Mouse (Mus musculus) MEL (cell line): Measurements from ENCODE around the gene Nomo1. TPM values are rescaled to one million over a fixed set of nuclear protein-coding genes. Genes with fewer than 3 reads are reported as not detected.

ENCODE experiments used
- DNase-seq: peaks from one replicate; pipeline ENCODE4 v3.0.0; 2011; ENCODE audit warnings: low read depth, low spot score
- H3K27ac ChIP-seq: 2 replicates; pipeline ENCODE4 v1.5.1; 2012; ENCODE audit warnings: low read depth, mild to moderate bottlenecking, control low read depth, low read length, moderate library complexity; ENCODE audit not compliant: control insufficient read depth
- H3K27me3 ChIP-seq, 2 experiments: fragments of 150-350 bp in 1 of 2; sonication (generic) in 1 of 2; 2 replicates each; pipeline ENCODE4 v1.6.1; 2012; ENCODE audit warnings: low read length in 2 of 2, mild to moderate bottlenecking in 2 of 2, improper control_type of control experiment in 1 of 2, moderate library complexity in 1 of 2; ENCODE audit not compliant: insufficient read depth in 2 of 2, control insufficient read depth in 1 of 2
- H3K36me3 ChIP-seq, 2 experiments: 2 replicates each; pipeline ENCODE4 v1.6.1; 2012 to 2014; ENCODE audit warnings: low read length in 2 of 2, improper control_type of control experiment in 1 of 2, inconsistent platforms in 1 of 2, mild to moderate bottlenecking in 1 of 2; ENCODE audit not compliant: insufficient read depth in 2 of 2, control insufficient read depth in 1 of 2
- H3K4me1 ChIP-seq, 2 experiments: fragments of 150-350 bp in 1 of 2; sonication (generic) in 1 of 2; 2 replicates each; pipeline ENCODE4 v1.6.1; 2012; ENCODE audit warnings: low read length in 2 of 2, improper control_type of control experiment in 1 of 2, mild to moderate bottlenecking in 1 of 2; ENCODE audit not compliant: insufficient read depth in 2 of 2, control insufficient read depth in 1 of 2
- H3K4me3 ChIP-seq, 2 experiments: fragments of 150-350 bp in 1 of 2; sonication (generic) in 1 of 2; 2 replicates each; pipeline ENCODE4 v1.5.1; 2012; ENCODE audit warnings: low read depth in 2 of 2, low read length in 2 of 2, mild to moderate bottlenecking in 2 of 2, moderate library complexity in 2 of 2, control low read depth in 1 of 2, improper control_type of control experiment in 1 of 2; ENCODE audit not compliant: control insufficient read depth in 1 of 2, insufficient read depth in 1 of 2
- H3K79me2 ChIP-seq: 2 replicates; pipeline ENCODE4 v1.6.1; 2012; ENCODE audit warnings: mild to moderate bottlenecking, low read length, moderate library complexity; ENCODE audit not compliant: control insufficient read depth, poor library complexity, insufficient read depth
- H3K9ac ChIP-seq: 2 replicates; pipeline ENCODE4 v1.6.1; 2012; ENCODE audit warnings: low read depth, mild to moderate bottlenecking, control low read depth, low read length, moderate library complexity; ENCODE audit not compliant: control insufficient read depth, poor library complexity, severe bottlenecking
- H3K9me3 ChIP-seq: fragments of 150-350 bp; sonication (generic); replicated peaks from 2 replicates; pipeline ENCODE4 v1.6.1; 2012; ENCODE audit warnings: mild to moderate bottlenecking, low read length, improper control_type of control experiment, moderate library complexity; ENCODE audit not compliant: insufficient read depth
- BHLHE40 ChIP-seq: IDR thresholded peaks from 2 replicates; pipeline ENCODE4 v1.6.1; 2012; ENCODE audit warnings: low read depth, mild to moderate bottlenecking, inconsistent platforms, low read length, improper control_type of control experiment, borderline replicate concordance
- CHD2 ChIP-seq: IDR thresholded peaks from 2 replicates; pipeline ENCODE4 v1.6.1; 2011; ENCODE audit warnings: low read length, improper control_type of control experiment
- CTCF ChIP-seq, 3 experiments: IDR thresholded peaks in 2 of 3; conservative IDR thresholded peaks in 1 of 3; 2 replicates each; pipeline ENCODE4 v1.5.1; 2011 to 2012; ENCODE audit warnings: low read length in 3 of 3, low read depth in 2 of 3, mild to moderate bottlenecking in 2 of 3, improper control_type of control experiment in 1 of 3, inconsistent platforms in 1 of 3, mixed read lengths in 1 of 3, moderate library complexity in 1 of 3; ENCODE audit not compliant: control insufficient read depth in 1 of 3, insufficient read depth in 1 of 3, poor library complexity in 1 of 3, severe bottlenecking in 1 of 3
- GATA1 ChIP-seq: IDR thresholded peaks from 2 replicates; pipeline ENCODE4 v1.6.1; 2011; ENCODE audit warnings: low read depth, low read length, improper control_type of control experiment
- JUND ChIP-seq: IDR thresholded peaks from 2 replicates; pipeline ENCODE4 v1.6.1; 2011; ENCODE audit warnings: low read depth, mild to moderate bottlenecking, improper control_type of control experiment, low read length
- MXI1 ChIP-seq: IDR thresholded peaks from 2 replicates; pipeline ENCODE4 v1.6.1; 2011; ENCODE audit warnings: mild to moderate bottlenecking, low read depth, low read length, improper control_type of control experiment
- MYC ChIP-seq: IDR thresholded peaks from 2 replicates; pipeline ENCODE4 v1.6.1; 2011; ENCODE audit warnings: low read depth, mild to moderate bottlenecking, low read length, improper control_type of control experiment, moderate library complexity
- NELFE ChIP-seq: IDR thresholded peaks from 2 replicates; pipeline ENCODE4 v1.6.1; 2011; ENCODE audit warnings: low read depth, low read length, improper control_type of control experiment
- NRF1 ChIP-seq: IDR thresholded peaks from 2 replicates; pipeline ENCODE4 v1.6.1; 2014; ENCODE audit warnings: low read depth, mild to moderate bottlenecking, inconsistent platforms, low read length, improper control_type of control experiment, moderate library complexity; ENCODE audit not compliant: poor library complexity, insufficient read depth, severe bottlenecking
- RAD21 ChIP-seq: IDR thresholded peaks from 2 replicates; pipeline ENCODE4 v1.6.1; 2011; ENCODE audit warnings: mild to moderate bottlenecking, low read depth, low read length, improper control_type of control experiment
- UBTF ChIP-seq: IDR thresholded peaks from 2 replicates; pipeline ENCODE4 v1.6.1; 2012; ENCODE audit warnings: low read depth, mild to moderate bottlenecking, inconsistent platforms, low read length, improper control_type of control experiment, moderate library complexity, borderline replicate concordance; ENCODE audit not compliant: insufficient read depth
- USF1 ChIP-seq: IDR thresholded peaks from 2 replicates; pipeline ENCODE4 v1.6.1; 2014; ENCODE audit warnings: low read depth, mild to moderate bottlenecking, inconsistent platforms, low read length, improper control_type of control experiment, moderate library complexity
- USF2 ChIP-seq, 2 experiments: IDR thresholded peaks; 2 replicates each; pipeline ENCODE4 v1.6.1; 2011 to 2012; ENCODE audit warnings: improper control_type of control experiment in 2 of 2, low read length in 2 of 2, borderline replicate concordance in 1 of 2, inconsistent platforms in 1 of 2, low read depth in 1 of 2, mild to moderate bottlenecking in 1 of 2; ENCODE audit not compliant: insufficient read depth in 1 of 2
- ZC3H11A ChIP-seq: IDR thresholded peaks from 2 replicates; pipeline ENCODE4 v1.6.1; 2012; ENCODE audit warnings: low read depth, mild to moderate bottlenecking, inconsistent platforms, low read length, improper control_type of control experiment
- ZMIZ1 ChIP-seq: IDR thresholded peaks from 2 replicates; pipeline ENCODE4 v1.6.1; 2012; ENCODE audit warnings: low read depth, mild to moderate bottlenecking, inconsistent platforms, low read length, improper control_type of control experiment, moderate library complexity
- polyA plus RNA-seq, 2 experiments: library from polyadenylated mRNA; stranded (reverse) in 1 of 2; unstranded in 1 of 2; fragments of >175 nt in 1 of 2; fragments of >200 nt in 1 of 2; gene quantifications; 2 replicates each; pipeline versions ENCODE4 v1.2.1 to v1.2.4; 2012; ENCODE audit warnings: low replicate concordance in 2 of 2, low read depth in 1 of 2; ENCODE audit not compliant: insufficient read length in 2 of 2, insufficient read depth in 1 of 2, missing spikeins in 1 of 2
- total RNA-seq: library from RNA; depleted of rRNA; stranded (reverse); fragments of 300-350 nt; gene quantifications from 2 replicates; pipeline ENCODE4 v1.2.3, GENCODE M21; 2012

Gene Nomo1
- total and polyA plus RNA-seq, 3 experiments: 195 to 1,239 (median 197) TPM

DNA sequence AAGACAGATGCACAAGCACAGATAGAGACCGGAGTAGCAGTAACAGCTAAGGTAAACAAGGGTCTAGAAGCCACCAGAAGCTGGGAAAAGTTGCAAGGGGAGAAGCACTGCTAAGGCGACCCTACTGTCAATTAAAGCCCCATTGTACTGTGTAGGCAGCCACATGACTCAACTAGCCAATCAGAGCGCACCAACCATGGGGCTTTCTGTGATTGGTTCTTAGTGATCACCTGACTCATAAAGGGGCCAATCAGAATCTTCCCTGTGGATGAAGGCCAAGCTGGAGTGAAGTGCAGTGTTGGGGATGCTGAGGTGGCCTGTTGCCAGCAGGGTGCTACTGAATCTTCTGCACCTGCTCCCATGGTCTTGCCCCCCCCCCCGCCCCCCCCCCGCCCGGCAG, 46.6 kb upstream of the Nomo1 start:
- Histone ChIP-seq H3K36me3 (no peaks in the 10 kb centered on the region), H3K4me3 (no peak overlapping the region), H3K4me1 (no peaks in the 10 kb centered on the region), H3K27me3 (no peaks in the 10 kb centered on the region), H3K9me3 (no peaks in the 10 kb centered on the region), H3K79me2 (no peaks in the 10 kb centered on the region), H3K27ac (no peak overlapping the region), H3K9ac (no peak overlapping the region)
- peak; percentile 31 for DNase-seq
- TF ChIP-seq CHD2 (no peak), USF1 (peak; percentile 83), NELFE (no peak), BHLHE40 (no peak), USF2 (IDR thresholded peaks at IDR 0.05; ENCODE audit: borderline replicate concordance in 1 of 2, insufficient read depth in 1 of 2, low read depth in 1 of 2, low read length in 2 of 2) (peak; percentile 30 to 45; a peak in 2 of 4 replicates), NRF1 (no peak), RAD21 (no peak)

DNA sequence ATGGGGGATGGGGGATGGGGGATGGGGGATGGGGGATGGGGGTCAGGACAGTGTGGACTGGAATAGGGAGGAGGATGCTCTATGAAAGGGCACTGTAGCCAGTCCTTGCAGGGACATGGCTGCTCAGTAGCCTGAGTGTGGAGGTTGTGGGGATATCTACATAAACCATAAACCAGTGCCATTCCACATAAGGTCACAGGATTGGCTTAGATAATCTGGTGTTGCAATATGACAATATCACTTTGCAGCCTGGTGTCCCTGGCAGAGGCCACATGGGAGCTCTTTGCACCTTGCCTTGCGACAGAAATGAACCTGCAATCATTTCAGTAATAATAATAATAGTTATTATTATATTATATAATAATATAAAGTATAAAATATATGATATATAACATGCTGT, 45.2 kb upstream of the Nomo1 start:
- H3K4me1 ChIP-seq: no peaks in the 10 kb centered on the region
- H3K79me2 ChIP-seq: no peaks in the 10 kb centered on the region
- H3K9ac ChIP-seq: no peak overlapping the region
- no peak overlapping the region for H3K4me3 ChIP-seq
- TF ChIP-seq USF2 (IDR thresholded peaks at IDR 0.05; ENCODE audit: borderline replicate concordance in 1 of 2, insufficient read depth in 1 of 2, low read depth in 1 of 2, low read length in 2 of 2): no peak
- no peak for TF ChIP-seq CTCF (IDR thresholded peaks at IDR 0.05 in 2 of 3, conservative IDR thresholded peaks at IDR 0.05 in 1 of 3; ENCODE audit: control insufficient read depth in 1 of 3, insufficient read depth in 1 of 3, low read depth in 2 of 3, low read length in 3 of 3, poor library complexity in 1 of 3, severe bottlenecking in 1 of 3)
- TF ChIP-seq ZC3H11A: no peak
- no peak for TF ChIP-seq ZMIZ1
- TF ChIP-seq RAD21: no peak
- no peak for TF ChIP-seq MYC
- no peak for TF ChIP-seq JUND
- TF ChIP-seq BHLHE40: no peak
- no peak for TF ChIP-seq UBTF
- no peak for TF ChIP-seq USF1
- no peak for TF ChIP-seq MXI1
- TF ChIP-seq GATA1: no peak
- TF ChIP-seq, all 39 proteins: peak for 0
- H3K27ac ChIP-seq: no peak overlapping the region
- DNase-seq: no peak
- H3K27me3 ChIP-seq: no peaks in the 10 kb centered on the region
- H3K36me3 ChIP-seq: no peaks in the 10 kb centered on the region
- H3K9me3 ChIP-seq: no peaks in the 10 kb centered on the region
